Mouse (Mus musculus) neural tube, embryonic 13.5 days (tissue): ENCODE data around the gene Amfr. TPM values are rescaled to one million over a fixed set of nuclear protein-coding genes. Genes with fewer than 3 reads are reported as not detected.

Source experiments
- ATAC-seq: fragments of 200-750 bp; cut with Nextera tagmentation; 2 replicates; pipeline ENCODE4 v1.8.0; 2017; ENCODE audit warnings: low read depth, mild to moderate bottlenecking, moderate TSS enrichment, moderate library complexity
- H3K27ac ChIP-seq: fragments of 300-500 bp; sonication (generic); replicated peaks from 2 replicates; pipeline ENCODE4 v1.5.1; 2015; ENCODE audit warnings: moderate library complexity, mild to moderate bottlenecking, inconsistent platforms
- H3K27me3 ChIP-seq: fragments of 300-500 bp; sonication (generic); 2 replicates; pipeline ENCODE4 v1.6.1; 2015; ENCODE audit warnings: mild to moderate bottlenecking, inconsistent platforms
- H3K36me3 ChIP-seq: fragments of 300-500 bp; sonication (generic); 2 replicates; pipeline ENCODE4 v1.6.1; 2015; ENCODE audit warnings: mild to moderate bottlenecking, inconsistent platforms
- H3K4me1 ChIP-seq: fragments of 300-500 bp; sonication (generic); replicated peaks from 2 replicates; pipeline ENCODE4 v1.6.1; 2015; ENCODE audit warnings: inconsistent platforms
- H3K4me2 ChIP-seq: fragments of 300-500 bp; sonication (generic); 2 replicates; pipeline ENCODE4 v1.6.1; 2015; ENCODE audit warnings: inconsistent platforms, mild to moderate bottlenecking, moderate library complexity
- H3K4me3 ChIP-seq: fragments of 300-500 bp; sonication (generic); 2 replicates; pipeline ENCODE4 v1.5.1; 2015; ENCODE audit warnings: mild to moderate bottlenecking, inconsistent platforms
- H3K9ac ChIP-seq: fragments of 300-500 bp; sonication (generic); 2 replicates; pipeline ENCODE4 v1.6.1; 2015; ENCODE audit warnings: moderate library complexity, mild to moderate bottlenecking, inconsistent platforms
- H3K9me3 ChIP-seq: fragments of 300-500 bp; sonication (generic); 2 replicates; pipeline ENCODE4 v1.6.1; 2016; ENCODE audit warnings: inconsistent platforms
- WGBS: fragments of 180-500 bp; shearing (Covaris S2); methylation state at CpG from one replicate; pipeline ENCODE4 v1.1.7; 2015; 5-methylcytosine and 5-hydroxymethylcytosine counted together
- polyA plus RNA-seq: library from polyadenylated mRNA; unstranded; fragments of >200 nt; fragmentation: Nextera tagmentation; extraction: Ambion mirVana; gene quantifications from 2 replicates; pipeline ENCODE4 v1.2.1, GENCODE M21; 2015

The Amfr gene
- polyA plus RNA-seq, 1 experiment from 2014 or later, result 67.1 TPM

- Histone ChIP-seq H3K9me3 (no peaks in the 10 kb centered on the region), H3K4me2 (no peak overlapping the region), H3K27me3 (no peaks in the 10 kb centered on the region), H3K9ac (no peak overlapping the region), H3K36me3 (peaks cover 92% of the 10 kb centered on the region), H3K27ac (no peak overlapping the region), H3K4me3 (no peak overlapping the region), H3K4me1 (no peaks in the 10 kb centered on the region)
- ATAC-seq, result no peak
- 87% methylated on average over 14 of the region's 14 CpGs for WGBS
These were observed 62.5 kb downstream of the Amfr start for GRCm38 (mm10) chr8:93950133-93950532.

DNA sequence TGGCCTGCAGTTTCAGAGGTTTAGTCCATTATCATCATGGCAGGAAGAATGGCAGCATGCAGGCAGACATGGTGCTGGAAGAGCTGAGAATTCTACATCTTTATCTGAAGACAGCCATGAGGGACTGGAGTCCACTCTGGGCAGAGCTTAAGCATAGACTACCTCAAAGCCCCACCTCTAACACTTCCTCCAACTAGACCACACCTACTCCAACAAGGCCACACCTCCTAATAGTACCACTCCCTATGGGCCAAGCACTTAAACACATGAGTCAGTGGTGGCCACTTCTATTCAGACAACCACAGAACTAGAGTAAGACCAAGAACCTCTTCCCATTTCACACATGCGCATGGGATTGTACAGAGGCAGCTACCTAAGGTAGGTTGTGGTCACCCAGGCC, 66.2 kb downstream of the Amfr start:
- Histone ChIP-seq H3K9me3 (no peaks in the 10 kb centered on the region), H3K36me3 (peaks cover 68% of the 10 kb centered on the region)
- WGBS, result 92% methylated on average over 1 of the region's 1 CpGs

GRCm38 (mm10) chr8:93945781-93946180, 66.9 kb downstream of the Amfr start:
- Histone ChIP-seq H3K9me3 (no peaks in the 10 kb centered on the region), H3K27ac (no peak overlapping the region), H3K9ac (no peak overlapping the region), H3K4me3 (no peak overlapping the region), H3K4me1 (no peaks in the 10 kb centered on the region), H3K27me3 (no peaks in the 10 kb centered on the region), H3K4me2 (no peak overlapping the region), H3K36me3 (peaks cover 62% of the 10 kb centered on the region)
- no peak for ATAC-seq
- WGBS, result 76% methylated on average over 4 of the region's 4 CpGs

More for the DNA sequence above, 66.2 kb downstream of the Amfr start:
- no peak overlapping the region for H3K4me3 ChIP-seq
- no peak overlapping the region for H3K27ac ChIP-seq
- no peak overlapping the region for H3K9ac ChIP-seq
- ATAC-seq, result no peak
- no peaks in the 10 kb centered on the region for H3K4me1 ChIP-seq
- H3K4me2 ChIP-seq, result no peak overlapping the region
- no peaks in the 10 kb centered on the region for H3K27me3 ChIP-seq

DNA sequence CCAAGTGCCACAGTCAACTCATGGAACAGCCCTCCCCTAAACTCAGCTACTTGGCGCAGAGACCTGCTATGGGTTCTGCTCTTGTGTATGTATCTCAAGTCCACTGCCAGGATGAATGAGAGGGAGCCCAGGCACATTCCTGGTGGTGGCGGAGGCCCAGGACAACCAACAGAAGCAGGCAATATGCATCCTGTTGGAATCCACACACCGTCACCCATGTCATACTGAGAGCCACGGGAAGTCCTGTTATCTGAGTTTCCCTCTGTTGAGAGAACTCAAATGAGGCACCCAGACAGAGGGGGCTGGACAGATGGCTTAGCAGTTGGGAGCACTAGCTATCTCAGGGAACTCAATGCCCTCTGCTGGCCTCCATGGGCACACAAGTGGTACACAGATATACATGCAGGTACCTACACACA, 71.0 kb downstream of the Amfr start:
- no peak for ATAC-seq
- Histone ChIP-seq H3K36me3 (peaks cover 22% of the 10 kb centered on the region), H3K27me3 (no peaks in the 10 kb centered on the region), H3K4me3 (no peak overlapping the region), H3K9ac (no peak overlapping the region), H3K4me1 (no peaks in the 10 kb centered on the region), H3K27ac (no peak overlapping the region), H3K4me2 (no peak overlapping the region), H3K9me3 (no peaks in the 10 kb centered on the region)
- WGBS, result 71% methylated on average over 4 of the region's 4 CpGs

GRCm38 (mm10) chr8:93940542-93941423, 71.9 kb downstream of the Amfr start:
- WGBS, result 76% methylated on average over 11 of the region's 11 CpGs
- Histone ChIP-seq H3K4me3 (no peak overlapping the region), H3K9ac (no peak overlapping the region), H3K4me2 (no peak overlapping the region), H3K27me3 (no peaks in the 10 kb centered on the region), H3K9me3 (no peaks in the 10 kb centered on the region), H3K27ac (no peak overlapping the region), H3K4me1 (no peaks in the 10 kb centered on the region), H3K36me3 (peaks cover 14% of the 10 kb centered on the region)
- no peak for ATAC-seq

- ATAC-seq, result no peak
- Histone ChIP-seq H3K36me3 (no peaks in the 10 kb centered on the region), H3K27me3 (no peaks in the 10 kb centered on the region)
These were observed 74.4 kb downstream of the Amfr start for GRCm38 (mm10) chr8:93938193-93938592.

GRCm38 (mm10) chr8:93933288-93933687, 79.4 kb downstream of the Amfr start:
- Histone ChIP-seq H3K27me3 (no peaks in the 10 kb centered on the region), H3K4me3 (no peak overlapping the region), H3K4me1 (peaks cover 13% of the 10 kb centered on the region; the same call in 1 of the 2 replicates), H3K9ac (no peak overlapping the region), H3K9me3 (no peaks in the 10 kb centered on the region), H3K36me3 (no peaks in the 10 kb centered on the region; the same call in 1 of the 2 replicates), H3K4me2 (no peak overlapping the region), H3K27ac (no peak overlapping the region)
- 82% methylated on average over 2 of the region's 2 CpGs for WGBS
- no peak for ATAC-seq

More at GRCm38 (mm10) chr8:93938193-93938592, 74.4 kb downstream of the Amfr start:
- no peak overlapping the region for H3K4me2 ChIP-seq
- no peak overlapping the region for H3K4me3 ChIP-seq
- no peaks in the 10 kb centered on the region for H3K9me3 ChIP-seq
- WGBS, result 84% methylated on average over 3 of the region's 3 CpGs
- no peak overlapping the region for H3K27ac ChIP-seq
- no peak overlapping the region for H3K9ac ChIP-seq
- no peaks in the 10 kb centered on the region for H3K4me1 ChIP-seq

- Histone ChIP-seq H3K4me2 (no peak overlapping the region), H3K36me3 (no peaks in the 10 kb centered on the region; the same call in 1 of the 2 replicates), H3K4me1 (peaks cover 13% of the 10 kb centered on the region; the same call in 1 of the 2 replicates), H3K4me3 (no peak overlapping the region), H3K27me3 (no peaks in the 10 kb centered on the region), H3K27ac (no peak overlapping the region), H3K9me3 (no peaks in the 10 kb centered on the region), H3K9ac (no peak overlapping the region)
- ATAC-seq, result 0 out of 2 replicates have a peak, but pooled peaks have one; percentile 21
- 30% methylated on average over 6 of the region's 6 CpGs for WGBS
These were observed 79.8 kb downstream of the Amfr start for GRCm38 (mm10) chr8:93932873-93933272.

DNA sequence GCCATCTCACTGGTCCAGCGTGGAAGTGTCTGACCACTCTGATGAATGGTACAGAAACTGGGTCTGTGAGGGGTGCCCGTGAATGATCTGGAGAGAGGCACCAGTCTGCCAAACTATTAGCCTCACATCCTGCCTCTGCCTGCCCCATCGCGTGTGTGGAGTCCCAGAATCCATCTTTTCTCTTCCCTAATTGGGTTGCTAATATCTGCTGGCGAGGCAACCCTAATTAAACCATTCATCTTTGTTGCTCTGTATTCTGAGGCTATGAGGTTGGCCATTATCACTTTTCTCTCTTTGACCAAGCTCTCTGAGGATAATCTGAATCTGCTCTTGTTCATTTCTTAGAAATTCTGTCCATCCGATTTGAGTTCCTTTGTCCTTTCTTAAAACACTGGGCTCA, 81.3 kb downstream of the Amfr start:
- peak overlapping the region; percentile 59 for H3K27ac ChIP-seq
- no peak overlapping the region for H3K4me3 ChIP-seq
- no peak overlapping the region for H3K4me2 ChIP-seq
- H3K27me3 ChIP-seq, result no peaks in the 10 kb centered on the region
- peaks cover 13% of the 10 kb centered on the region; the same call in 1 of the 2 replicates for H3K4me1 ChIP-seq
- peaks cover 8% of the 10 kb centered on the region; the same call in 1 of the 2 replicates for H3K36me3 ChIP-seq
- 58% methylated on average over 6 of the region's 6 CpGs for WGBS
- H3K9me3 ChIP-seq, result no peaks in the 10 kb centered on the region
- no peak for ATAC-seq
- H3K9ac ChIP-seq, result no peak overlapping the region

DNA sequence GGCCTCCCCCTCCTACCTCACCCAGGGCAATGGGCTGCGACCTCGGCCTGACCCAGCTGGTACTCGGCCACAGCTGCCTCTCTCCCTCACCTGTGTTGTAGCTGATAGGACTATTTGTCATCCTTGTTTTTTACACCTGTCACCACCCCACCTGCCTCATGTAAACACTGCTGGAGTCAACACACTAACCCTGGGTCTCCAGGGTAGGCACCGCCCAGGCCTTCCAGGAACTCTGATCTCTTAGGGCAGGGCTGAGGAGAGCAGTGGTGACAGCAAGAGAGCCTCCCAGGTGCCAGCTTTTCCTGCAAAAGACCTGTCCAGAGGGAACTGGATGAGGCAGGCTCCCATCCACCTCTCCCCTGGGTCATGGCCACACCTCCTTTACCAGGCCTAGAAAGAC, 83.4 kb downstream of the Amfr start:
- H3K27ac ChIP-seq, result no peak overlapping the region
- H3K9ac ChIP-seq, result no peak overlapping the region
- H3K9me3 ChIP-seq, result no peaks in the 10 kb centered on the region
- no peak for ATAC-seq
- H3K4me3 ChIP-seq, result no peak overlapping the region
- H3K27me3 ChIP-seq, result no peaks in the 10 kb centered on the region
- 85% methylated on average over 4 of the region's 4 CpGs for WGBS
- H3K36me3 ChIP-seq, result peaks cover 8% of the 10 kb centered on the region; the same call in 1 of the 2 replicates
- H3K4me1 ChIP-seq, result peaks cover 29% of the 10 kb centered on the region
- no peak overlapping the region for H3K4me2 ChIP-seq

GRCm38 (mm10) chr8:93925513-93925912, 87.1 kb downstream of the Amfr start:
- WGBS, result 23% methylated on average over 3 of the region's 3 CpGs
- Histone ChIP-seq H3K4me1 (peaks cover 46% of the 10 kb centered on the region), H3K36me3 (peaks cover 19% of the 10 kb centered on the region), H3K9ac (no peak overlapping the region), H3K9me3 (no peaks in the 10 kb centered on the region), H3K4me3 (no peak overlapping the region), H3K4me2 (no peak overlapping the region), H3K27ac (no peak overlapping the region), H3K27me3 (no peaks in the 10 kb centered on the region)
- no peak for ATAC-seq

DNA sequence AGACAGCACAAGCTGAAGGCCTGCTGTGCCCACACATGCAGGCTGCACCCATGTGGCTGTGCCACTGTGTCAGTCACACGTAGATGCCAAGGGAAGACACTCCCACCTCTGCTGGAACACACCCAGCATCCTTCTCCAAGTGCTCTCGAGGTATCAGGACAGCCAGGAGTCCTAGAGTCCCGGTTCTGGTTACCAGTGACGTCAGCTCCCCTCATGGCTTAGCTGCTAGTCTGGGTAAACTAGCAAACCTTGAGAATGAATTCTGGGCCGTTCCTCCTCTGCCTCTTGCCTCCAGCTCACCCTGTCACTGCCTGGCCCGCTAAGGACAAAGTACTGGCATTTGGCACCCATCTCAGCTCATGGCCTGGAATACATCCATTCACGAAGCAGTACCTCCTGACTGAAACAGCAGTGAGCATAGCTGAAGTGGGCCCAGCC, 88.7 kb downstream of the Amfr start:
- WGBS, result 76% methylated on average over 7 of the region's 7 CpGs
- no peak overlapping the region for H3K4me2 ChIP-seq
- peaks cover 62% of the 10 kb centered on the region for H3K4me1 ChIP-seq
- no peaks in the 10 kb centered on the region for H3K9me3 ChIP-seq
- H3K27ac ChIP-seq, result no peak overlapping the region
- H3K9ac ChIP-seq, result no peak overlapping the region
- no peak overlapping the region for H3K4me3 ChIP-seq
- H3K27me3 ChIP-seq, result no peaks in the 10 kb centered on the region
- ATAC-seq, result 0 out of 2 replicates have a peak, but pooled peaks have one; percentile 23
- H3K36me3 ChIP-seq, result peaks cover 19% of the 10 kb centered on the region
